Mouse (Mus musculus) layer of hippocampus, postnatal 14 days (tissue): ENCODE measurements around the gene Ccdc81. TPM values are rescaled to one million over a fixed set of nuclear protein-coding genes. Genes with fewer than 3 reads are reported as not detected.

Experiments
- total RNA-seq, 2 experiments: library from RNA; stranded (reverse); gene quantifications; 2 replicates each; pipeline ENCODE4 v1.2.3; 2021

Ccdc81 gene
- total RNA-seq, 2 experiments from 2014 or later: 0.38 to 1.3 TPM

Other genes starting within 250 kb of the Ccdc81 start
- 100 to 1,000 TPM in 1 of 2 experiments, 10 to 100 TPM in 1; 84.7 to 102 TPM for gene Hikeshi, start 37.6 kb upstream of the Ccdc81 start, total RNA-seq
- gene Eed, start 77.4 kb upstream of the Ccdc81 start, total RNA-seq: 10 to 100 TPM; 31.2 to 33.3 TPM
- 100 to 1,000 TPM; 166 to 172 TPM for gene Picalm, start 226.6 kb upstream of the Ccdc81 start, total RNA-seq